Mouse (Mus musculus) activated CD4-positive, CD25-positive, alpha-beta regulatory T cell (primary cell): ENCODE results near the gene Uqcrq. TPM values are rescaled to one million over a fixed set of nuclear protein-coding genes. Genes with fewer than 3 reads are reported as not detected.

ENCODE experiments used
- polyA plus RNA-seq, 2 experiments: library from polyadenylated mRNA; unstranded; fragments of 100-300 nt; shearing (Covaris generic); gene quantifications; one replicate each; pipeline ENCODE4 v1.2.1; 2017

Gene Uqcrq
- polyA plus RNA-seq, result 100 to 1,000 TPM; 349 to 392 TPM

DNA sequence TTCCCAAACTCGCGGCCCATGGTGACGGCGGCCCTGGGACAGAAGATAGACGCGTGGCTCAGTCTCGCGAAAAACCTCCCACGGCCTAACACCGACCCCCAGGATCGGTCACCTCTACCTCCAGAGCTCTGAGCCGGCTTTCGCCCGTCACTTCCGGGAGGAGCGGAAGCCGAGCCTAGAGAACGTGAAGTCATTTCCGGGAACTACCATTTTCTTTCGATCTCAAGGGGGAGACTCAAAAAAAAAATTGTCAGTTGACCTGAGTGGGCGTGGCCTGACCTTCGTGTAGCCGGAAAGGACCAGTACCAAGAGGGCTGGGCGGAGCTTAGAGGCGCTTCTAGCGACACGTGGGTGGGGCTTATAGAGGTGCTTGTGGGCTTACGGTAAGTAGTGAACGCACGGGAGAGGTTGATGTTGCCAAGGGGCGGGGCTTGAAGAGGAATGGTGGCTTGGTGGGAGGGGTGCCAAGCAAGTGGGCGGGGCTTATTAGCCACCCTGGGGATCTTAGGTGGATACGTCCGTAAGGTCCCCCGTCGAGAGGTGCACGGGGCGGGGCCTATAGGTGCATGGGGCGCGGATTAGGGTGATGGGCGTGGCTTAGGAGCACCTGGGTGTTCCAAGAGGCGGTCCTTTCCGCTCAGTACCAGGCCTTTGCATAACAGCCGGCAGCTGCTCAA lies at the start of gene Uqcrq, which contains the start of gene Gdf9:
Gene Uqcrq (minus strand): TSS at position 162 of the 677 bp plus-strand sequence.
Gene Gdf9 (plus strand): TSS at position 354 of the 677 bp plus-strand sequence.

GRCm38 (mm10) chr11:53479783-53480301 lies 49.2 kb upstream of the Uqcrq start, which contains the start of the genes Gm9945 and Sowaha:
TSS of gene Gm9945 (plus strand) at chr11:53480166.
TSS of gene Sowaha (minus strand) at chr11:53480274.

DNA sequence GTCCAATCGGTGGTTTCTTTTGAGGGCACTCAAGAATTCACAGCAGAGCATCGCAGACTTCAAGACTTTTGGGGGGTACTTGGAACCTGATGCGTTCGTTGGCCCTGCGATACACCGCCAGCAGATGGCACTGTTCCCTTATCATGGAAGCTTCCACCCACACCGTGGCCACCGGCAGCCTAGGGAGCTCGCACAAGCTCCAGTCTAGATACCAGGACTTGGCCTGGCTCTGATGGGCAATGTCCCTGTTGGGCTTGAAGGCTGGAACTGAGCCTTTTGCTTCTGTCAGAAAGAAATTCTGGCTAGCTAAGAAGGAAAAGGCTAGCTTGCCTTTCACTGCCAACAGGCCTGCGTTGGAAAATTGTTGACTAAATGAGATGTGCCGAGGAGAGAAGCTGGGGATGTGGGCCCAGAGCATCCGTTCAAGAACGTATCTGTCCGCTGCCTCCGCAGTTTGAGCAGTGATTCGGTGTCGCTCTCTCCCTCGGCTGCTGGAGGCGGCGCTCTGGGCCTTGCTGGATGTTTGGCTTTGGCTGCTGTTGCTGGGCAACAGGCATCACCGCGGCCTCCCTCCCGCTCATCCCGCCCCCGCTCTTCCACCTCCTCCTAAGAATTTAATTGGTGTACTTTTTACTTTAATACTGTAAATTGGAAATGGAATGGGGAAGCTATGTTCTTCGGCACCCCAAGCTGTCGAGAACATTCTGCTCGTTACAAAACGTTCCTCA lies 39.5 kb upstream of the Uqcrq start, which contains the start of gene Gm9837:
Gene Gm9837 (minus strand): TSS at position 512 of the 728 bp plus-strand sequence.

GRCm38 (mm10) chr11:53456474-53457371 lies 26.1 kb upstream of the Uqcrq start, which contains the start of the genes Gm10447 and Shroom1:
TSS of gene Gm10447 (minus strand) at chr11:53457110.
TSS of gene Shroom1 (plus strand) at chr11:53457205.

DNA sequence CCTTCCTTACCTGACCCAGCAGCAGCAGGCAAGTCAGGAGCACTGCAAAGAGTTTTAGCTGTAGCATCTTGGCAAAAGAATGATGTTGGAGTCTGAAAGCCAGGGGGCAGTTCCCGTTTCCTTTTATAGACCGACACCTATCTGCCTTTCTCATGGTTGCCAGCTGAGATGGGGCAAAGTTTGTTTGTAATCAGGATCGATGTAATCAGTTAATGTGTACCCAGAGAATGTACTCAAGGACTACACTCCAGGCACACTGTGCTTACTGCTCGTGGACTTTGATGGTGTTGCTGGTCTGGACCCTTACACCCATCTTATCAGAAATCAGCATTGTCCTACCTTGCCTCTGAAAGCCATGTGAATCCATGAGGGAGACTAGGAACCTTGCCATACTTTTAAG lies 7.6 kb downstream of the Uqcrq start, which contains the start of gene Leap2:
Gene Leap2 (minus strand): TSS at position 135 of the 400 bp plus-strand sequence.

Other genes starting within 250 kb of the Uqcrq start
- gene Hspa4, start 130.4 kb downstream of the Uqcrq start, polyA plus RNA-seq, result 100 to 1,000 TPM; 134 to 137 TPM
- gene Zcchc10, start 106.2 kb downstream of the Uqcrq start, polyA plus RNA-seq, result 10 to 100 TPM; 29.4 to 35.1 TPM
- 100 to 1,000 TPM in 1 of 2 experiments, 10 to 100 TPM in 1; 96.7 to 137 TPM for gene Aff4, start 80.0 kb downstream of the Uqcrq start, polyA plus RNA-seq
- under 1 TPM in 1 of 2 experiments, not detected in 1; 0.43 TPM for gene Leap2, start 7.7 kb downstream of the Uqcrq start, polyA plus RNA-seq
- gene Gdf9, start 192 bp upstream of the Uqcrq start, polyA plus RNA-seq, result under 1 TPM in 1 of 2 experiments, not detected in 1; 1.00 TPM
- under 1 TPM in 1 of 2 experiments, not detected in 1; 0.15 TPM for gene Gm10447, start 26.3 kb upstream of the Uqcrq start, polyA plus RNA-seq
- not detected for gene Shroom1, start 26.4 kb upstream of the Uqcrq start, polyA plus RNA-seq
- not detected for gene Gm9837, start 39.6 kb upstream of the Uqcrq start, polyA plus RNA-seq
- gene Gm9945, start 49.3 kb upstream of the Uqcrq start, polyA plus RNA-seq, result not detected
- gene Sowaha, start 49.4 kb upstream of the Uqcrq start, polyA plus RNA-seq, result not detected
- 1 to 10 TPM; 3.7 to 9.0 TPM for gene Sept8, start 88.4 kb upstream of the Uqcrq start, polyA plus RNA-seq
- gene Kif3a, start 136.5 kb upstream of the Uqcrq start, polyA plus RNA-seq, result 10 to 100 TPM in 1 of 2 experiments, 1 to 10 TPM in 1; 4.8 to 13.8 TPM
- gene Il4, start 187.8 kb upstream of the Uqcrq start, polyA plus RNA-seq, result 10 to 100 TPM in 1 of 2 experiments, 1 to 10 TPM in 1; 4.2 to 84.2 TPM
- 1 to 10 TPM in 1 of 2 experiments, not detected in 1; 1.5 TPM for gene Il13, start 203.9 kb upstream of the Uqcrq start, polyA plus RNA-seq